Mouse (Mus musculus): ENCODE measurements around the gene Timm44. TPM values are rescaled to one million over a fixed set of nuclear protein-coding genes. Genes with fewer than 3 reads are reported as not detected.
"Not testable (repeated sequence)": the region's sequence is repeated elsewhere in the genome, so short reads cannot be mapped to it uniquely, and the experiment has no call there.

The Timm44 gene
- total RNA-seq, 1 experiment from 2014 or later, result 86.7 TPM

DNA sequence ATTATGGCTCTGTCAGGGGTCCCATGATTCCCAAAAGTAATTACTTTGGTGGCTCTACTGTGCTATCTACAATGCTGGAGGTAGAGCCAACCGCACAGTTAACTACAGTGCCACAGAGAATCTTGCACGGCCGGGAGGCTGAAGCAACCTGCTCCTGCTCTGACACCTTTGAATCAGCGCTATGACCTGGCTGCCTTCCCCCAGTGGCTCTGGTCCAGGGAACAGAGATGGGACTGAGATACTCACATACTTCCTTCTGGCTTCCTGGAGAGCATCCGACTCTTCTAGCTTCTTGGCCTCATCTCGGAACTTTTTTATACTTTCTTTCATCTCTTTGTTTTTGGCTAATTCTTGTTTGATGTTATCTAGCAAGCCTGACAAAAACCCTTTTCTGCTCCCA is 6.1 kb downstream of the Timm44 start:
- ATAC-seq (ENCODE audit: extremely low read depth, insufficient number of reproducible peaks, low FRiP score, poor library complexity, severe bottlenecking), result no peak

- 0 out of 2 replicates have a peak, but pooled peaks have one; percentile 15 for ATAC-seq (ENCODE audit: extremely low read depth, insufficient number of reproducible peaks, low FRiP score, poor library complexity, severe bottlenecking)
Measured at GRCm38 (mm10) chr8:4267627-4268026, 8.1 kb downstream of the Timm44 start.

GRCm38 (mm10) chr8:4265160-4265914 is 10.4 kb downstream of the Timm44 start:
- no peak for ATAC-seq (ENCODE audit: extremely low read depth, insufficient number of reproducible peaks, low FRiP score, poor library complexity, severe bottlenecking)

GRCm38 (mm10) chr8:4263105-4263791 is 12.5 kb downstream of the Timm44 start:
- ATAC-seq (ENCODE audit: extremely low read depth, insufficient number of reproducible peaks, low FRiP score, poor library complexity, severe bottlenecking), result no peak

DNA sequence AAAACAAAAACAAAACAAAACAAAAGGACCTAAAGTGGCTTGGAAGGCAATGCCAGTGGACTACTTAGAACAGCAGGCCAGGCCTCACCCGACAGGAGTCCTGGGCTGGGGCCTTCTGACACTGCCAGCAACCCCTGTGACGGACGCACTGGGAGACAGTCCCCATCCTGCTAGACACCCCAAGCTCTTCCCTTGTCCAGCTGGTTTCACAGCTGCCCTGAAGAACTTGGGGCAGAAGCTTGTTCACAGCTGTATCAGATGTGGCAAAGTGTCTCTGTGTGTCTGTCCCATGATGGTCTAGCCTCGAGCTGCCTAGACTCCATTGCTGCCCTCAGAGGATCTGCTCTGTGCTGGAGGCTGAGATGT is 15.9 kb downstream of the Timm44 start:
- ATAC-seq (ENCODE audit: extremely low read depth, insufficient number of reproducible peaks, low FRiP score, poor library complexity, severe bottlenecking), result no peak

DNA sequence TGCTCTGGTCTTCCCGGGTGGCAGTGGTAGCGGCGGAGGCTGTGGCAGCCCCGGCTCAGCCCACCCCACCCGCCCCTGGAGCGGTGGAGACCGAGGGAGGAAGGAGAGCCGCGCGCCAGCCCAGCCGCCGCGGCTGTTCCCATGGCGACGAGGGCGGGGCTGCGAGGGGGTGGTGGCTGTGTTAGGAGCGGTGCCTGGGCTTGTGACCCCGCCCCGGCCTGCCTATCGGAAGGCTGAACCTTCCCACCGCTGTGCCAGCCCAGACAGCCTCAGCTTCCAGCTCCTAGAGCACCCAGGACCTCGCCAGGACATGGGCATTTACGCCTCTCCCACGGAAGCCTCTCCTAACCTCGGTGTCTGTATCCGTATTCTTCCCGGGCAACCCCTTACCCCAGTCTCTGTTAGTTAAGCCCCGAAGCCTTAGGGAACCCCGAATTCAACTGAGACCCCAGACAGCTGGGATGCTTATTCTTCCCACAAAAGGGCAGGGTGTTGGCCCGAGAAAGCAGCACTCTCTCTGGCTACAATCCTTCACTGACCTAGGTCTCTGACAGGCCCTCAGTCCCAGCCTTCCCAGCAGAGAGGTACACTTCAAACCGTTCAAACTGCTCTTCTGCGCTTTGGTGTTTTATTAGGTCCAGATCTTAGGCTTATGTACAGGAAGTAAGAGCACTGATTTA is 16.4 kb downstream of the Timm44 start, which contains the start of gene Ctxn1:
Gene Ctxn1 (minus strand): TSS at position 150 of the 680 bp plus-strand sequence.
- peak; percentile 78 for ATAC-seq (ENCODE audit: extremely low read depth, insufficient number of reproducible peaks, low FRiP score, poor library complexity, severe bottlenecking)

DNA sequence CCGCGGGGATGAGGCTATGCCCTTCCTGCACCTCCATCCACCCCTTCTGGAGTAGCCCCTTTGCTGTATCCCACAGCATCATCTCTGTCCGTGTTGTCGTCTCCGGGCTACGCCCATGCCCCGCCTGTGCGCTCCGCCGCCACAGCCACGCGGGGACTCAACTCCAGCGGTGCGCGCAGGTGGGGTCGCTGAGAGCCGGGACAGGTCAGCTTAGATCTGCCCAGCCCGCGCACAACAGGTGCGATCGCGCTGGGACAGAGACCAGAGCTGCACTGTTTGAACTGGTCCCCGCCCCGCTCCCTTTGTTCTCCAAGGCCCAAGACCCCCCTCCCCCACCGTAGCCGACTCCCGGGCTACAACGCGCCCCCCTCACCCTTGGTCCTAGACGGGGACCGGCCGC is 17.0 kb downstream of the Timm44 start:
- ATAC-seq (ENCODE audit: extremely low read depth, insufficient number of reproducible peaks, low FRiP score, poor library complexity, severe bottlenecking), result no peak

DNA sequence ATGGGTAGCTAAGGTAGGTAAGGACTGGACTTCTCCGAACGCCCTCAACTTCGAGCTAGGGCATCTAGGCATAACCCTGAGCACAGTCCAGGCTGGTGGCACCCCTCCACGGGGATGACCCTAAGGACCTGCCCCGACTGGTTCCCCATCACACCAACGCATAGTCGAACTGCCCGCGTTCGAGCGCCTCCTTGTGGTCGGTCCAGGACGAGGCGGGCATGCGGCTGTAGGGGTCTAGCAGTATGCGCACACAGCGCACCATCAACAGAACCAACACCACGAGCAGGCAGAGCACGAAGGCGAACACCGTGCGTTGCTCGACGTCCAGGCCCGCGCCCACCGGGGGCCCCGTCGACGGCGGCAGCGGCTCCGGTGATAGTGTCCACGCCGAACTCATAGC is 17.5 kb downstream of the Timm44 start:
- ATAC-seq (ENCODE audit: extremely low read depth, insufficient number of reproducible peaks, low FRiP score, poor library complexity, severe bottlenecking), result peak; percentile 59

DNA sequence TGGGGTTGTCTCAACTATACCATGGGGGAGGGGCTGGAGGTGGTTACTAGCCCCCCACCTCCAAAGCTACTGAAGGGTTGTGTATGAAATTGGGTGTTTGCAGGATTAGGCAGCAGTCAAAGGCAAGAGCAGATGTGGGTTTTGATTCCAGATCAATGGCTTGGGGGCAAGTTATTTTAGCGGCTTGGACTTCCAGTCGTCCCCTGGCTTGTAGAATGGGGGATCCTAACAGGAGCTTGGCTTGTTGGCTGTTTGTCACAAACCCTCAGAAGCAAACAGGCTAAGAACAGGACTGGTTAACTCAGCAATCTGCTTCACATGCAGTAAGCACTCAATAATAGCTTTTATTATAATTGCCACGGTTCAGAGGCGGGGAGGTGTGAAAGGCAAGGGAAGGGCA is 18.4 kb downstream of the Timm44 start:
- ATAC-seq (ENCODE audit: extremely low read depth, insufficient number of reproducible peaks, low FRiP score, poor library complexity, severe bottlenecking), result no peak

DNA sequence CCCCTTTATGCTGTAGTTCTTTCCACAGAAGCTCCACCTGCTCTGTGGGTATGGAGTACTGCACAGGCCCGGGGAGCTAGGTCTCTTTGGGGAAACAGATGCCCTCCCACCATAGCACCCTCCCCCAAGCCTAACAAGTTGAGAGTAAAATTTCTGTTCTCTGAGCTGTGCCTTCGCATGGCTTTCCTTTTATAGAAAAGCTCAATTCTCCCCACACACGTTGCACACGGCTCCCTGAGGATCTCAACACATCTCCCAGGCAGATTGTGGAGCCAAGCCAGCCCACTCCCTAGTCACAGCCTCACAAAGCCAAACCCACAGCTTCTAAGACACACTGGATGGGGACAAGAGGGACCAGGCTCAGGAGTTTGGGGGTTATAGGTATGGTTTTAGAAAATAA is 18.8 kb downstream of the Timm44 start:
- ATAC-seq (ENCODE audit: extremely low read depth, insufficient number of reproducible peaks, low FRiP score, poor library complexity, severe bottlenecking), result no peak

DNA sequence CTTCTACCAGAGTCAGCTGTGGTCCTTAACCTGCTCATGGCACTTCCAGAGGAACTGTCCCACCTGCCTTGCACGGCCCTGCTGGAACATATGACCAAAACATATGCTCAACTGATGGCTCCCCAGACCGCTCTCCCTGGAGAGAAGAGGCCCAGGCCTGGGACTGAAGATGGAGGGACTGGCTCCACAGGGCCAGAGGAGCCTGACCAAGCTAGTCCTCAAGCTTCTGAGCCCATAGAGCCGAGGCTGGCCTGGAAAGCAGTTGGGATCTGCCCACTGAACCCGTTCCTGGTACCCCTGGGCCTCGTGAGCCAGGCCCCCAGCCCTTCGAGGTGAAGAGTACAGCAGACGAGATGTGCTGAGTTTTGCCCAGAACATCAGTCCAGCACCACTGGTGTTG is 20.2 kb downstream of the Timm44 start:
- not testable (repeated sequence) for ATAC-seq (ENCODE audit: extremely low read depth, insufficient number of reproducible peaks, low FRiP score, poor library complexity, severe bottlenecking)

DNA sequence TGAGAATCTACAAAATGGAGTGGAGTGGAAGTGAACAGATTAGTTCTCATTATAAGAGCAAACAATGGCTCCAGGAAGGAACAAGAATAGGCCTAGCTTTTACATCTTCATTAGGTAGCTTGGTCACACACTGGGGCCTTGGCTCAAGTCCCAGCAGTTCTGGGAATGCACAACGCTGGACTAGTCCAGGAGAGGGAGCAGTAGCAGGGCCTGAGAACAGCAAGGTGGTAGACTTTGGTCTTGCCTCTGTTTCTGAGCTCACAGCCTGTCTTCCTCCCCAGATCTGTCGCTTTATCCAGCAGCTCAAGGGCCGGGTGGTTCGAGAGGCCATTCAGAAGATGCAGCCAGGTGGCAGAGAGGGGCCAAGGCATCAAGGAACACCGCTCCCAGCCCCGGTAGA is 21.7 kb downstream of the Timm44 start:
- ATAC-seq (ENCODE audit: extremely low read depth, insufficient number of reproducible peaks, low FRiP score, poor library complexity, severe bottlenecking), result no peak

DNA sequence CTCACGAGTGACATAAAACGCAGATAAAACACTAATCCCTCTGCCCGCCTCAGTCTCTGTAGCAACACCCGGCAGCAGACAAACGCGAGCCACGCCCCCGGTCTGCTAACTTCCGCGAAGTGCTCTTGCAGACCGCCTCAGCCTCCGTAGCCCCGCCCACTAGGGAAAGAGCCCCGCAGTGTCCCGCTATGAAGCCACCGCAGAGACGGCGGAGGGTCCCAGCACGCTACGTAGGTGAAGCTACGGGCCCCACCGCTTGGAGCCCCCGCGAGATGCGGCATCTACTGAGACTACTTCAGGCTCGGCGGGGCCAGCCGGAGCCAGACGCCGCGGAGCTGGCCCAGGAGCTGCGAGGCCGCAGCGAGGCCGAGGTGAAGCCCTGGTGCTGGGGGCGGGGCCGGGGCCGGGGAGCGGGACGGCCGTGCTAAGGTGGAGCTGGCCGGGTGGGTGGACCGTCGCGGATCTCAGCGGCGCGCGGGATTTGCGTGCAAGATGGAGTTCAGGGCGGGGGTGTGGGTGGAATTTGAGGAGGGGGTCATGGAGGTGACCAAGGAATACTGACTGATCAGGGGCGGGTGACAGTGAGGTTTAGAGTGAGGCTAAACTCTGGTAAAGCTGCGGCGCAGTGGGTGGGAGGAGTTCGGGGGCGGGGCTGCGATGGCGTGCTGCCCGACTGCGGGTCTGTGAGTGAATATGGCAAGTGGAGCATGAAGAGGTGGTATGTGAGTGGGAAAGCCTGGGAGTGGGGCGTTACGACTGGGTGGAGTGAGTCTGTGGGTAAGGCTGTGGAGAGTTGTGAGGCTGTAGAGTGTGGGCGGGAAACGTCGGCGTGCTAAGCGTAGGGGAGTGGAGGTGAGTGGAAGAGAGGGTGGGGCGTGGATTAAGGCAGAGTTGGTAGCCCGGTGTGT is 22.5 kb downstream of the Timm44 start, which contains the start of gene Snapc2:
Gene Snapc2 (plus strand): TSS at position 147 of the 908 bp plus-strand sequence.
- peak; percentile 84 for ATAC-seq (ENCODE audit: extremely low read depth, insufficient number of reproducible peaks, low FRiP score, poor library complexity, severe bottlenecking)

GRCm38 (mm10) chr8:4252116-4252760 is 23.5 kb downstream of the Timm44 start:
- no peak for ATAC-seq (ENCODE audit: extremely low read depth, insufficient number of reproducible peaks, low FRiP score, poor library complexity, severe bottlenecking)

GRCm38 (mm10) chr8:4250306-4250970 is 25.3 kb downstream of the Timm44 start:
- peak; percentile 66 for ATAC-seq (ENCODE audit: extremely low read depth, insufficient number of reproducible peaks, low FRiP score, poor library complexity, severe bottlenecking)

GRCm38 (mm10) chr8:4249213-4249612 is 26.5 kb downstream of the Timm44 start:
- ATAC-seq (ENCODE audit: extremely low read depth, insufficient number of reproducible peaks, low FRiP score, poor library complexity, severe bottlenecking), result no peak

GRCm38 (mm10) chr8:4247951-4248540 is 27.7 kb downstream of the Timm44 start, which contains the start of gene Tgfbr3l:
Gene Tgfbr3l (plus strand): TSS chr8:4248214.
- ATAC-seq (ENCODE audit: extremely low read depth, insufficient number of reproducible peaks, low FRiP score, poor library complexity, severe bottlenecking), result no peak
